Mouse (Mus musculus): ENCODE results near the gene Fcgr1.
"Not testable (repeated sequence)": the region's sequence is repeated elsewhere in the genome, so short reads cannot be mapped to it uniquely, and the experiment has no call there.

Gene Fcgr1

GRCm38 (mm10) chr3:96327131-96327530, 33.4 kb upstream of the Fcgr1 start:
- peak; percentile 44 for DNase-seq (ENCODE audit: low read depth)

- DNase-seq (ENCODE audit: low read depth) = not testable (repeated sequence)
Measured at GRCm38 (mm10) chr3:96323806-96324205, 30.0 kb upstream of the Fcgr1 start.

GRCm38 (mm10) chr3:96322609-96323008, 28.8 kb upstream of the Fcgr1 start:
- DNase-seq (ENCODE audit: low read depth) = no peak

GRCm38 (mm10) chr3:96321891-96322290, 28.1 kb upstream of the Fcgr1 start:
- no peak for DNase-seq (ENCODE audit: low read depth)

- DNase-seq (ENCODE audit: low read depth) = not testable (repeated sequence)
Measured at GRCm38 (mm10) chr3:96320003-96320402, 26.2 kb upstream of the Fcgr1 start.

GRCm38 (mm10) chr3:96312341-96313098, 18.8 kb upstream of the Fcgr1 start:
- DNase-seq (ENCODE audit: low read depth) = no peak

GRCm38 (mm10) chr3:96309441-96309840, 15.7 kb upstream of the Fcgr1 start:
- no peak for DNase-seq (ENCODE audit: low read depth)

- no peak for DNase-seq (ENCODE audit: low read depth)
Measured at GRCm38 (mm10) chr3:96306506-96306905, 12.7 kb upstream of the Fcgr1 start.

- no peak for DNase-seq (ENCODE audit: low read depth)
Measured at GRCm38 (mm10) chr3:96302076-96302475, 8.3 kb upstream of the Fcgr1 start.

- DNase-seq (ENCODE audit: low read depth) = no peak
Measured at GRCm38 (mm10) chr3:96300706-96301529, 7.1 kb upstream of the Fcgr1 start.

GRCm38 (mm10) chr3:96299562-96299961, 5.8 kb upstream of the Fcgr1 start:
- no peak for DNase-seq (ENCODE audit: low read depth)

GRCm38 (mm10) chr3:96298360-96298759, 4.6 kb upstream of the Fcgr1 start:
- DNase-seq (ENCODE audit: low read depth) = no peak

- no peak for DNase-seq (ENCODE audit: low read depth)
Measured at GRCm38 (mm10) chr3:96293368-96293767, 401 bp downstream of the Fcgr1 start.

- DNase-seq (ENCODE audit: low read depth) = no peak
Measured at GRCm38 (mm10) chr3:96292641-96293040, 1.1 kb downstream of the Fcgr1 start.

- not testable (repeated sequence) for DNase-seq (ENCODE audit: low read depth)
Measured at GRCm38 (mm10) chr3:96290727-96291126, 3.0 kb downstream of the Fcgr1 start.

- DNase-seq (ENCODE audit: low read depth) = no peak
Measured at GRCm38 (mm10) chr3:96289201-96289600, 4.6 kb downstream of the Fcgr1 start.

GRCm38 (mm10) chr3:96287334-96287733, 6.4 kb downstream of the Fcgr1 start:
- DNase-seq (ENCODE audit: low read depth) = not testable (repeated sequence)

GRCm38 (mm10) chr3:96284457-96284856, 9.3 kb downstream of the Fcgr1 start:
- DNase-seq (ENCODE audit: low read depth) = no peak

GRCm38 (mm10) chr3:96280660-96281059, 13.1 kb downstream of the Fcgr1 start:
- DNase-seq (ENCODE audit: low read depth) = no peak

- peak; percentile 78 for DNase-seq (ENCODE audit: low read depth)
Measured at GRCm38 (mm10) chr3:96277800-96278624, 15.8 kb downstream of the Fcgr1 start.

GRCm38 (mm10) chr3:96277428-96277799, 16.4 kb downstream of the Fcgr1 start:
- DNase-seq (ENCODE audit: low read depth) = no peak
